Mouse (Mus musculus) MEL-GATA-1-ER (cell line): ENCODE data around the gene Iqcf5.
"Not testable (repeated sequence)": the region's sequence is repeated elsewhere in the genome, so short reads cannot be mapped to it uniquely, and the experiment has no call there.

ENCODE experiments used
- DNase-seq: peaks from one replicate; pipeline ENCODE4 v3.0.0-alpha.2; 2012; ENCODE audit warnings: low read depth; ENCODE audit errors: extremely low read depth

The Iqcf5 gene

GRCm38 (mm10) chr9:106481075-106481474 lies 33.3 kb upstream of the Iqcf5 start:
- DNase-seq: no peak

DNA sequence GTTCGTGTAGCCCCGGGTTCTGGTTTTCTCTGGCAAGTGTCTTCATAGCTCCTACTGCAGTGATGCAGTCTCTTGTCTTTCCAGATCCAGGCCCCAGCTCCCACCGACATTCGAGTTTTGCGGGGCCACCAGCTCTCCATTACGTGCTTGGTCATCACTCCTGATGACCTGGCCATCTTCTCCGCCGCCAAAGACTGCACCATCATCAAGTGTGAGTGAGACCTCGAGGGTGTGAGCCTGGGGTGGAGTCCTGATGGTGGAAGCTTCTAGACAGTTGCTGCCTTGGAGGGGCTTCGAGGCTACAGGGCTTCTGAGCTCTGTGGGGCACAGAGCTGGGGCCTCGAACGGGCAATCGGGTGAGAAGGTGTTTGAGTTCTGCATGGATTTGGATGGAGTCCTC lies 32.7 kb upstream of the Iqcf5 start:
- DNase-seq: no peak

GRCm38 (mm10) chr9:106482578-106483115 lies 31.7 kb upstream of the Iqcf5 start:
- no peak for DNase-seq

DNA sequence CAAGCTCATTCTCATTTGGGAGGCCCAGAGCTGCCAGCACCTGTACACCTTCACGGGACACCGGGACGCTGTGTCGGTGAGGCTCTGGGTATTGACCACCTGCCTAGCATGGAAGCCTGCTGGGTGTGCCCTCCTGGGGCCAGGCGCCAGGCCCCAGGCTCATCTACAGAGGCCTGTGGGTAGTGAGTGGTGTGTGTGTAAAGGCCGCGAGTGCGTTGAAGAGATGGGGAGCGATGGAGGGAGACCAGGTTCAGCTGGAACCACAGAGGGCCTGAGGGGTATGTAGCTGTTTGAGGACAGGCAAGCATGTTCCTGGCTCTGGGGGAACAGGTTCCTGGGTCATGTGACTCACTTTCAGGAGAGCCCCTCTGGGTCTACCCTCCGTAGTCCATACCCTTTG lies 31.2 kb upstream of the Iqcf5 start:
- DNase-seq: no peak

DNA sequence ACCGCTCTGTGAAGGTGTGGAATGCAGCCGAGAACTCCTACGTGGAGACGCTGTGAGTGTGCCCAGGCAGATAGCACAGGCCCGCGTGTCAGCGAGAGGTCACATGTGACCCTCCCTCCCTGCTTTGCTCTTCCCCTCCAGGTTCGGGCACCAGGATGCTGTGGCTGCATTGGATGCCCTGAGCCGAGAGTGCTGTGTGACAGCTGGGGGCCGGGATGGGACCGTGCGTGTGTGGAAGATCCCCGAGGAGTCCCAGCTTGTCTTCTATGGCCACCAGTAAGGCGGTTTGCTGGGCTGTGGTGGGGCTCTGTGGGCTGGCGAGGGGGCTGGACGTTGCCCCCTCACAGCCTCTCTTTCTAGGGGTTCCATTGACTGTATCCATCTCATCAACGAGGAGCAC lies 30.8 kb upstream of the Iqcf5 start:
- no peak for DNase-seq

- no peak for DNase-seq
Observed at GRCm38 (mm10) chr9:106485076-106485475, 29.3 kb upstream of the Iqcf5 start.

DNA sequence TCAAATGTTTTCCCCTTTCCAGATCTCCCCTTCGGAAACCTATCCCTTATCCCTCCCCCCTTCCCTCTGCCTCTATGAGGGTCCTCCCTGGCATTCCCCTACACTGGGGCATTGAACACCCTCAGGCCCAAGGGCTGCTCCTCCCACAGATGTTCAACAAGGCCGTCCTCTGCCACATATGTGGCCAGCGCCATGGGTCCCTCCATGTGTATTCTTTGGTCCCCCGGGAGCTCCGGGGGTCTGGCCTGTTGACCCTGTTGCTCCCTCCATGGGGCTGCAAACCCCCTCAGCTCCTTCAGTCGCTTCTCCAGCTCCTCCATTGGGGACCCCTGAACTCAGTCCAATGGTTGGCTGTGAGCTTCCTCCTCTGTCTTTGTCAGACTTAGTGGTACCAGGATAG lies 26.8 kb upstream of the Iqcf5 start:
- DNase-seq: not testable (repeated sequence)

GRCm38 (mm10) chr9:106499667-106500066 lies 14.7 kb upstream of the Iqcf5 start, which contains the start of gene Iqcf1:
Gene Iqcf1, plus strand, starts transcription at chr9:106499967.
- no peak for DNase-seq

GRCm38 (mm10) chr9:106501846-106502245 lies 12.5 kb upstream of the Iqcf5 start:
- no peak for DNase-seq

DNA sequence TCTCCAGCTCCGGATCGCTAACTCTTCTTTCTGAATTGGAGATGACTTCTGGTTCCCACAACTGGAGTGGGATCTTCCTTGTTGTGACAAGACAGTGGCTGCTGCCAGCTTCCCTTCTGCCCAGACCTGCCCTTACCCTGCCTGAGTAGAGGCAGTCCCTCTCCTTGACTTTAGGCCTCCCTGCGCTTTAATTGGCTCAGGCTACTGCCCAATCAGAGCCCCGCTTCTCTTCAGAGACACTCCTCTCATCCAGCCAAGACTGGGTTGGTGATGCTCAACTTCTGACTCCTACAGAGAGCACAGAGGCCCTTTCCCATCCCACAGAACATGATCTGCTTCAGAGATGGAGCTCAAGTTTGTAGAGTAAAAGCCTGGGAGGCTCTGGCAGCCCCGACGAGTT lies 10.1 kb upstream of the Iqcf5 start:
- DNase-seq: no peak

DNA sequence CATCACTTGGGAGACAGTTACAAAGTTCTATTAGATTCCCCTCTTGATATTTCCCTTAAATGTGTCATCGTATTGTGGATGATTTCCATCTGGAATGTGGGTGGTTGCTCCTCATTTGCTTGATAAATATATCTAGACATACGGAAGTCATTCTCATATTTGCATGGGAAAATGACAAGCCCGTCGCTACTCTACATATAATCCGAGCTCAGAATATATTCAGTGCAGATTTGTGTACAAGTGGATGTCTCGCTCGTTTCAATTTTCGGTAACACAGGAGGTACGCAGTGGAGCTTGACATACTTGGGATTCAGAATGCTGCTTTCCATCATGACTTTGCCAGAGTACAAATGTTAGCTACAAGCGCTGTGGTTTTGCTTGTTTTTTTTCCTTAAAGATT lies 5.0 kb upstream of the Iqcf5 start:
- DNase-seq: no peak

GRCm38 (mm10) chr9:106512729-106513450 lies 1.5 kb upstream of the Iqcf5 start:
- peak; percentile 60 for DNase-seq

GRCm38 (mm10) chr9:106513566-106513965 lies 807 bp upstream of the Iqcf5 start:
- DNase-seq: no peak

- DNase-seq: no peak
Observed at GRCm38 (mm10) chr9:106519433-106519832, 5.1 kb downstream of the Iqcf5 start.

GRCm38 (mm10) chr9:106519909-106520308 lies 5.5 kb downstream of the Iqcf5 start:
- peak; percentile 29 for DNase-seq

DNA sequence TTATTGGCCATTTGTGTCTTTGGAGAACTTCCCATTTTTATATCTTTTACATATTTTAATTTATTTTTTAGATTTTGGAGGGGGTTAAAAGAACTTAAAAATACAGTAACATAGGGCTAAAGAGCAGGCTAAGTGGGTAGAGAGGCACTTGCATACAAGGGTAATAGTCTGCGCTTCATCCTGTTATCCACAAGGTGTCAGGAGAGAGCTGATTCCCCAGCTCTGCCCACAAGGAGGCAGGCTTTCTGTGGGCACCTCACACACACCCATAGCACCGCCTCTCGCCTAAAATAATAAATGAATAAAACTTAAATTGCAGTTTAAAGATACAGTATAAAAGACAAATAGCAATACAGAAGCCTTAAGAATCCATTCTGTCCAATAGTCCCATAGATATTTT lies 17.5 kb downstream of the Iqcf5 start:
- peak; percentile 43 for DNase-seq

- DNase-seq: no peak
Observed at GRCm38 (mm10) chr9:106534296-106534695, 19.9 kb downstream of the Iqcf5 start.

DNA sequence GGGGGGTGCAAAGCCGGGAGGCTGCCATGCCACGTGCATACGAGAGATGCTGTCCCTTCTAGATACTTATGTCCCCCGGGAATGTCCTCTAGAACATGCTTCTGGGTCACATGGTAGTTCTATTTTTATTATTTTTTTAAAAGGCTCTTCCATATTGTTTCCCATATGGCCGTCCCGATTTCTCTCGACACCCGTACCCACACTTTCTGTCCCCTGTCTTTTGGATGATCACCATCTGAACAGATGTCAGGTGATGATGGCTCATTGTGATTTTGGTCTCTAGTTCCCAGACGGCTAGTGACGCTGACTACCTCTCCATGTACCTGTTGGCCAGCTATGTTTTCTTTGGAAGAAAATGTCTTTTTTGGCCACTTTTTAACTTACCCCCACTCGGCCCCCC lies 20.6 kb downstream of the Iqcf5 start:
- DNase-seq: no peak

GRCm38 (mm10) chr9:106561531-106561930 lies 47.2 kb downstream of the Iqcf5 start, which contains the start of gene Iqcf3:
Gene Iqcf3, minus strand, starts transcription at chr9:106561631.
- no peak for DNase-seq

DNA sequence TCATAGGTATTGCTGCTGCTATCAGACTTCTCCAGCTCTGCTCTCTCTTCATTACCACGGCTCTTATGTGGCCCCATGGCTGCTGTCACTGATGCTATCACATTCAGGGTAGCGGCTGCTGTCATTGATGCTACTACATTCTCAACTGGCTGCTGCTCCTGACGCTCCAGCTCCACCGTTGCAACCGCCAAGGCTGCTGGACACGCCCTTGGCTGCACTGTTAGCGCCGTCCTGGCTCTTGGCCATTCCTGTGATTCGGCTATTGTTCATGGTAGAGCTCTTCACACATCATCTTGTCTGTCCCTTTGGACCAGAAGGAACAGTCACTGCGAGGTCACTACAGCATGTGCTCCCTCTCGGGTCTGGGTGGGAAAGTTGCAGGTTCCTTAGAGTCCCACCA lies 47.9 kb downstream of the Iqcf5 start:
- no peak for DNase-seq

GRCm38 (mm10) chr9:106564025-106564424 lies 49.7 kb downstream of the Iqcf5 start:
- no peak for DNase-seq
